Mouse (Mus musculus): ENCODE results near the gene Alox12b. TPM values are rescaled to one million over a fixed set of nuclear protein-coding genes. Genes with fewer than 3 reads are reported as not detected.

Alox12b gene
- total RNA-seq, 4 experiments from 2014 or later = not detected

- peak; percentile 91 for DNase-seq (ENCODE audit: low spot score)
These were observed 33.6 kb upstream of the Alox12b start for GRCm38 (mm10) chr11:69123056-69123692.

GRCm38 (mm10) chr11:69123693-69124497 lies 32.9 kb upstream of the Alox12b start:
- DNase-seq (ENCODE audit: low spot score) = peak; percentile 94

- peak; percentile 88 for DNase-seq (ENCODE audit: low spot score)
These were observed 32.3 kb upstream of the Alox12b start for GRCm38 (mm10) chr11:69124498-69124847.

GRCm38 (mm10) chr11:69125041-69125851 lies 31.5 kb upstream of the Alox12b start:
- DNase-seq (ENCODE audit: low spot score) = peak; percentile 90

- no peak for DNase-seq (ENCODE audit: low spot score)
These were observed 31.1 kb upstream of the Alox12b start, which contains the start of gene Aloxe3 for GRCm38 (mm10) chr11:69125852-69125918. Gene Aloxe3 (plus strand): TSS chr11:69125896.

GRCm38 (mm10) chr11:69125919-69126705 lies 30.7 kb upstream of the Alox12b start:
- no peak for DNase-seq (ENCODE audit: low spot score)

GRCm38 (mm10) chr11:69126706-69127095 lies 30.1 kb upstream of the Alox12b start:
- DNase-seq (ENCODE audit: low spot score) = no peak

- DNase-seq (ENCODE audit: low spot score) = no peak
These were observed 28.2 kb upstream of the Alox12b start for GRCm38 (mm10) chr11:69128426-69129122.

GRCm38 (mm10) chr11:69133566-69133922 lies 23.2 kb upstream of the Alox12b start:
- no peak for DNase-seq (ENCODE audit: low spot score)

- DNase-seq (ENCODE audit: low spot score) = no peak
These were observed 22.7 kb upstream of the Alox12b start for GRCm38 (mm10) chr11:69133923-69134621.

- DNase-seq (ENCODE audit: low spot score) = no peak
These were observed 22.2 kb upstream of the Alox12b start for GRCm38 (mm10) chr11:69134622-69134968.

GRCm38 (mm10) chr11:69135361-69135760 lies 21.4 kb upstream of the Alox12b start:
- no peak for DNase-seq (ENCODE audit: low spot score)

- DNase-seq (ENCODE audit: low spot score) = no peak
These were observed 9.2 kb upstream of the Alox12b start for GRCm38 (mm10) chr11:69147546-69147945.

- DNase-seq (ENCODE audit: low spot score) = no peak
These were observed 8.3 kb upstream of the Alox12b start for GRCm38 (mm10) chr11:69148451-69148960.

- DNase-seq (ENCODE audit: low spot score) = no peak
These were observed 7.1 kb upstream of the Alox12b start for GRCm38 (mm10) chr11:69149728-69150127.

- peak; percentile 45 for DNase-seq (ENCODE audit: low spot score)
These were observed 6.3 kb upstream of the Alox12b start for GRCm38 (mm10) chr11:69150444-69150843.

GRCm38 (mm10) chr11:69151004-69151403 lies 5.8 kb upstream of the Alox12b start:
- DNase-seq (ENCODE audit: low spot score) = no peak

GRCm38 (mm10) chr11:69153831-69154230 lies 3.0 kb upstream of the Alox12b start:
- DNase-seq (ENCODE audit: low spot score) = no peak

GRCm38 (mm10) chr11:69155351-69155750 lies 1.4 kb upstream of the Alox12b start:
- no peak for DNase-seq (ENCODE audit: low spot score)

- DNase-seq (ENCODE audit: low spot score) = no peak
These were observed 12.5 kb downstream of the Alox12b start for GRCm38 (mm10) chr11:69169313-69169712.

- DNase-seq (ENCODE audit: low spot score) = peak; percentile 83
These were observed 14.8 kb downstream of the Alox12b start for GRCm38 (mm10) chr11:69171626-69172025.
